Mouse (Mus musculus) mouse embryonic stem cell (cell line): Measurements from ENCODE around the gene Snx12.

Source experiments
- in situ Hi-C, 2 experiments: fragments of 300-500 bp; cut with MboI; formaldehyde crosslinking; loops; 1 replicate in 1 of 2; 3 replicates in 1 of 2; pipeline ENCODE4 v1.14.3; 2019 to 2020; ENCODE audit warnings: low sequenced_read_pairs in 2 of 2, low pct_unique_long_range_greater_than_20kb in 1 of 2, mixed read lengths in 1 of 2; ENCODE audit not compliant: unreplicated experiment in 1 of 2

Gene Snx12

DNA sequence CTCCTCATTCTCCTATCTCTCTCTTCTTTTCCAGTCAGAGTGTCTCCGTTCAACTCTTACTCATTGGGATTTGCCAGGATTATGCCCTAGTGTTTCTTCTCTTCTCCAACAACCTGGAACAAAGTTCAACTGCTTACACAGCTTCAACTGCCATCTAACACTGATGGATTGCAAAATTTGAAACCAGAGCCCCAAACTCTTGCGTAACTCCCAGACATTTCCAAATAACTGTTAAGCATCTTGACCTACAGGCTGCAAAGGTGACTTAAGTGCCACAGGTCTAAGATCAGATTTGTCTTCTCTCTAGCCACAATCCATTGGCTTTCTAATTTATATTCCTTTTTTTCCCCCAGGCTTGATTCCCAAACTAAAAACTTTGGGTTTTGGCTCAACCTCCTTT lies 64.9 kb downstream of the Snx12 start:
- in situ Hi-C loops: no loop called here

GRCm38 (mm10) chrX:101156369-101156768 lies 66.0 kb downstream of the Snx12 start:
- in situ Hi-C loops: no loop called here

DNA sequence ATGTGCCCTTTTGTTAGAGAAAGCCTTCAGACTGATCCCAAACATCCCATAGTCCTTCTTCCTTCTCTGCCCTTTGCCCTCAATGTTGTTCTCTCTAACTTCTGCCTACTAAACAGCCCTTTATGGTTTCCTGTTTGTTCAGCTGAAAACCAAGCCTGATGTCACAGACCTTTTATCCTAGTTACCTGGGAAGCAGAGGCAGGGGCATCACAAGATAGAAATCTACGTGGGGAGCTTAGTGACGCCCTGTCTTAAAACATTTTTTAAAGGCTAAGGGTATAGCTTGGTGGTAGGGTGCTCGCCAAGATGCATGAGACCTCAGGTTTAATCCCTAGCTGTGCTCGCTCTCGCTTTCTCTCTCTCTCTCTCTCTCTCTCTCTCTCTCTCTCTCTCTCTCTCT lies 74.9 kb downstream of the Snx12 start:
- in situ Hi-C loops: no loop called here

GRCm38 (mm10) chrX:101131992-101132791 lies 90.2 kb downstream of the Snx12 start:
- in situ Hi-C loops: loop anchor here (5.0 to 10.0 kb wide), 2 partner anchors 200 to 203 kb away; no protein-coding TSS in a partner anchor

GRCm38 (mm10) chrX:101131001-101131400 lies 91.4 kb downstream of the Snx12 start:
- in situ Hi-C loops: loop anchor here (5.0 to 10.0 kb wide), 2 partner anchors 201 to 204 kb away; no protein-coding TSS in a partner anchor

- in situ Hi-C loops: no loop called here
Observed at GRCm38 (mm10) chrX:101128559-101128958, 93.8 kb downstream of the Snx12 start.

DNA sequence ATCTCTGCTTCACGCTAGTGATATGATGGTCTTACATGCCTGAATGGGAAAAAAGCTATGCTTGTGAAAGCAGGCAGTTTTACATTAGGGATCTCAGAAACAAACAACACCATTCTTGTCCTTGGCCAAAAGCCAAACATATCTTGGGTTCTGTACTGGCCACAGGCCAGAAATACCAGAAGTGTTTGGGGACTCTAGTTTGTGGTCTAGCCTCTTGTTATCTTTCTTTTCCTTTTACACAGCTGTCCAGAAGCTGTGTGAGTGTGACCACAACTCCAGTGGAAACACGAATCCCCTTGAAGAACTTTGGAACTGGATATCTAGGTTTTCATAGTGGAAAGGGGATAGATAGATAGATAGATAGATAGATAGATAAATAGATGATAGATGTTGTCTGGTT lies 95.4 kb downstream of the Snx12 start:
- in situ Hi-C loops: no loop called here

DNA sequence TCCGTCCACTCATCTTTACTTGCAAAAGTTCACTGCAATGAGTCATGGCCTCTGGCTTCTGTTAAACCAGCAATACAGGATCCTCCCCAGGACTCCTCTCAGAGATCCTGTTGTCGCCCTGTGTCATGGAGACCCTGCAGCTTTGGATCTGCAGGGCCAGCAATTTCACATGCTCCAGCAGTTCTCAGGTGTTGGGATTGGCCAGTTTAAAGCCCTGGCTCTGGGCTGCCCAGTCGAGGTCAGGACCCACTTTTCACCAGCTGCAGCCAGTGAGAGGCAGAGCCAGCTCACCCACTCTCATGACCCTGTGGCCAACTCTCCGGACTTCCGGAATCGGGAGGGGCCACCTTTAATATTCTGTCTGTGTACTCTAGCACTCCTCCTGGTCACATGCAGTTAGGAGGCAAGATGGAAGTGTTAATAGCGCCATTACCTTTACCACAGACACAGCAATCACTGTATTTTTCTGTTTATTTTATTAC lies 95.8 kb downstream of the Snx12 start:
- in situ Hi-C loops: no loop called here

- in situ Hi-C loops: no loop called here
Observed at GRCm38 (mm10) chrX:101120546-101120945, 101.8 kb downstream of the Snx12 start.

GRCm38 (mm10) chrX:101085920-101086319 lies 136.4 kb downstream of the Snx12 start, which contains the start of gene Slc7a3:
Gene Slc7a3 (minus strand): TSS chrX:101086020.
- in situ Hi-C loops: loop anchor here in 1 of 2 experiments (25.0 kb wide), 1 partner anchor 426 kb away; no protein-coding TSS in a partner anchor

DNA sequence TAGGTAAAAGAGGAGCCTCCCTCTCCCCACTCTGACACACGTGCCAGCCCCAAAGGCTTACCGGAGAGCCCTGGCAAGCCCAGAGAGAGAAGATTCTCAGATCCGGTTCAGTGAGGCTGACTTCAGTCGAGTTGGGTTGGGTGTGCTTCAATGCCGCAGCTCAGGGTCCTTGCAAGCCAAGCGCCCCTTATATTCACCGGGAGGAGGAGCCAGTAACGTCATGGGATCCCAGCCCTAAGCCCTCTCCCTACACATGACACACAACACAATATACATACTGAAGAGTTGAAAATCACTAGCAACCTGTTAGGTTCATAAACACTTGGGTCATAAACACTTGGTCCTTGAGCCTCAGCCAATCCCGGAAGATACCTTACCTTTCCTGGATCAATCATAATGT lies 137.2 kb downstream of the Snx12 start:
- in situ Hi-C loops: loop anchor here in 1 of 2 experiments (25.0 kb wide), 1 partner anchor 427 kb away; no protein-coding TSS in a partner anchor

- in situ Hi-C loops: loop anchor here in 1 of 2 experiments (25.0 kb wide), 1 partner anchor 428 kb away; no protein-coding TSS in a partner anchor
Observed at GRCm38 (mm10) chrX:101084192-101084591, 138.2 kb downstream of the Snx12 start.

DNA sequence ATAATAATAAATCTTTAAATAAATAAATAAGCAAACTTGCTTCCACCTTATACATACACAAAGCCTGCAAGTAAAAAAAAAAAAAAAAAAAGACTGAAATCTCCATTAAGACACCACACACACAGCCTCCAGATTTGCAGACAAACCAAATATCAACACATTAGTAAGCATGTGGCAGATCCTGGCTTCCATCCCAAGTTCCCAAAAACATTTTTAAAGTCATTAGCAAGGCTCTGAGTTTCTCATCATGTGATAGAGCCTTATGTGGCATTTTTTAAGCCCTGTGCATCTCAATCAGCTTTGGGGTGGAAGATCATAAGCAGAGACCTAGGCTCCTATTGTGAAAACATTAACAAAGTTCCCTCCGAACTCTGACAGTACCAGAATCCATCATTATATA lies 157.1 kb downstream of the Snx12 start:
- in situ Hi-C loops: no loop called here

- in situ Hi-C loops: no loop called here
Observed at GRCm38 (mm10) chrX:101063503-101063902, 158.9 kb downstream of the Snx12 start.

- in situ Hi-C loops: no loop called here
Observed at GRCm38 (mm10) chrX:101059541-101059940, 162.8 kb downstream of the Snx12 start, which contains the start of gene Tex11. Gene Tex11 (minus strand): TSS chrX:101059667.
